Mouse (Mus musculus) cerebellum, adult 2 months (tissue): Measurements from ENCODE around the gene Tmem186.

Experiments
- CTCF ChIP-seq: fragments of 200-500 bp; IDR thresholded peaks from 2 replicates; pipeline ENCODE4 v1.5.1; 2011; ENCODE audit warnings: low read depth, mild to moderate bottlenecking, control low read depth, low read length, moderate library complexity, borderline replicate concordance; ENCODE audit not compliant: insufficient read depth
- POLR2A ChIP-seq: fragments of 200-500 bp; IDR thresholded peaks from 2 replicates; pipeline ENCODE4 v1.6.1; 2011; ENCODE audit warnings: low read length, control low read depth, borderline replicate concordance; ENCODE audit not compliant: insufficient read depth

GRCm38 (mm10) chr16:8674165-8674564 lies 36.7 kb upstream of the Tmem186 start:
- TF ChIP-seq CTCF: peak; percentile 70; the same call in 1 of the 2 replicates
- no peak for TF ChIP-seq POLR2A
